Mouse (Mus musculus) embryo, embryonic 11.5 days (tissue): ENCODE data around the gene Rspo4.

ENCODE experiments used
- DNase-seq: peaks from one replicate; pipeline ENCODE4 v3.0.0-alpha.2; 2012; ENCODE audit warnings: low read depth, low spot score

The Rspo4 gene

DNA sequence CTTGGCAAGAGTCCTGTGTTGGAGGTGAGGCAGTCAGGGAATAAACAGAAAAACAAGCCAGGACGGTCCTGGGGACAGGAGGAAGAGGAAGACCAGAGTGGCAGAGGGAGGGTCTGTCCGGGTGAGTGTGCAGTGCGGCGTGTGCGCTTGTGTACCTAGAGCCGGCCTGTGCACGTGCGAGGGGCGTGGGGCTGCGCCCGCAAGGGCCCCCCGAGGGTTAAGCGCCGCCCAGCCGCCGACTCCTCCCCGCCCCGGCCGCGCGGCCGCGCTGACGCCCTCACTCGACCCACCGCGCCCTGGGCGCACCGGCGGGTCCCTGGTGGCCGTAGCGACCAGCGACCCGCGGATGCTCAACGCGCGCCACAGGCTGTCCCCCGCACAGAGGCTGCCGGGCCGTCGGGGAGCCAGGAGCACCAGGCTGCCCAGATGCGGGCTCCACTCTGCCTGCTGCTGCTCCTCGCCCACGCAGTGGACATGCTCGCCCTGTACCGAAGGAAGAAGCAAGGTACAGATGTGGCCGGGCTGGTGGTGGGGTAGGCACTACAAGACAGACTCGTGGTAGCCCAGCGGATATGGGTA lies at the start of gene Rspo4:
Rspo4 (plus strand) TSS at position 280 of the 579 bp plus-strand sequence.
- no peak for DNase-seq

DNA sequence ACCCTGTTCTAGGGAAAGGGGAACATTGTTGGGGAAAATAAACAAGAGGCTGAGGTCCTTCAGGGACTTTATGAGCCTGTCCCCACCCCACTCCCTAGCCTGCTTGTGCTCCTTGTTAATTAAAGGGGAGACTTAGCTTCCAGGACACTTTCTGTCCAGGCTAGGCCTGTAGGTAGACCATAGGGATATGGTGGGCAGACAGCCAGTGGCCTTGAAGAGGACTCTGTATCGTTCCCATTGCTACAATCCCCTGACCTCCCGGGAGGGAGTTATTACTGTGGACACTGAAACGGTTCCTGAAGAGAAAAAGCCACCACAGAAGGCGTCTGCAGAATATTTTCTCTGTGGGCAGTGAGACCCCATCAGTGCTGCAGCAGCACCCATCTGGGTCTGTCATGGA lies 27.1 kb upstream of the Rspo4 start:
- DNase-seq, result no peak

DNA sequence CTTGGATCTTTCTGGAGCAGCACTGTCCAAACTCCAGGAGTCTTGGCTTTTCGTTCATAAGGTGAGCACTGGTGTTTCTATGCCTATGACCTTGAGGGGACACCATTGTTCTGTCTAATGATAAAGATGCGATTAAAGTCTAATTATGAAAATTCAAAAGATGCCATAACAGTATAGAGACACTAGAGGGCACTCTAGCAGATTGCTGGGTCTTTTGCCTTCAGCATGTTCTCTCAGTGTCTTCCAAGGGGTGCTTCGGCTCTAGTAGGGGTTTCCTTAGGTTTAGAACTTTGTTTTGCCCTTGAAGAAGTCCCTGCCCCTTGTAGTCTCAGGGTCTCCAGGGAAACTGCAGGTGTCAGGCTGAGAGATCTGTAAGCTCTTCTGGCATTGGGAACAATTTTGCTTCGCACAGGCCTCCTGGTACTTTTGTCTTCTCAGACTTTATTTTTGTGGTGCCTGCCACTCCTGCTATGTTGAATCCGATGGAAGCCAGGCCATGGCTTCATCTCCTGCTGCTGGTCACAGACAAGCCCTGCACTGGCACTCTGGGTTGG lies 19.6 kb downstream of the Rspo4 start:
- DNase-seq, result no peak

DNA sequence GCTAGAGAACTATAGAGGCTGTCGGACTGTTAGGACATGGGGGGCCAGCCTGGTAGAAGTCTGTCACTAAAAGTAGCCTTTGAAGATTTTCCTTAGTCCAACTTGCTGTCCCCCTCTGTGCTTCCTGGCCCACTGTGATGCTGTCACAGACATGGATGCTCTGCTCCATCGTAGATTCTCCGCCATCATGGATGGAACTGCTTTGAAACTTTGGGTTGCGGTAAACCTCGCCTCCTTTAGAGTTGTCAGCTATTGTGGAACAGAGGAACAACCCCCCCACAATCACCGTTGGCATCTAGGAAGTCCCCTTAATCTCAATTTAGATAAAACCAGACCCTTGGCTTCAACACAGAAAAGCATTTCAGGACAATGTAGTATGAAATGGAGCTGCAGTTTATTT lies 22.2 kb downstream of the Rspo4 start:
- DNase-seq, result no peak

DNA sequence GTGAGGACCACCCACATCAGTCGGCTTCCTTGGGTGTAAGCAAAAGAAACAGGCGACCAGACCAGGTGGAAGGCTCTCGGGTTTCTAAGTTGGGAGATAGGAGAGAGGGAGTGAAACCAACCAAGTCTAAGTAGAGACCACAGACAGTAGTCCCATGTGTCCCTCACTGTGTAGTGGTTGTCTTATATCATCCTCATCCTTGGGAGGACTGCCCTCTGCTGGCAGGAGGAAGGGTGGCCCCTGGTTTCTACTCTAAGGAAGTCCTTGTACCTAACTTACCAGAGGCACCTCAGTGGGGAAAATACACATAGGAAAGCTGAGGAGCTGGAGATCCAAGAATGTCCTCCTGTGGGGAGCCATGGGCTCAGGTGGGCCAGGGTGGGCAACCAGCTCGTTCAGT lies 23.8 kb downstream of the Rspo4 start:
- peak; percentile 61 for DNase-seq

DNA sequence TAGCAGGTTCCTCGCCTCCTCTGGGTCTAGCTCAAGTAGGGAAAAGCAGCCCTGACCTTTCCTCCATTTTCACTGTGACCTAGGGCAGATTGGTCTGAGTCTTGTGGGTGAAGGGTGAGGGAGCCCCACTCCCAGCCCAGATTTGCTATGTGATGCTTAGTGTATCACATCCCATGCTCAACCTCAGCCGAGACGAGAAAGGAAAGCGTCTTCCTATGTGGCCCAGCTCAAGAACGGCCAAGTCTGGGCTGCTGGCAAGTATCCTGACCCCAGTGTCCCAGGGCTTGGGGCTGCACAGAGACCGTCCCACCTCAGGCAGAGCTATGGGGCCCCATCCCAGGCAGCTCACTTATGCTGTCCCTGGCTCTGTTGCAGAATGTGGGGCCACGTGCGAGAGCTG lies 25.5 kb downstream of the Rspo4 start:
- no peak for DNase-seq

DNA sequence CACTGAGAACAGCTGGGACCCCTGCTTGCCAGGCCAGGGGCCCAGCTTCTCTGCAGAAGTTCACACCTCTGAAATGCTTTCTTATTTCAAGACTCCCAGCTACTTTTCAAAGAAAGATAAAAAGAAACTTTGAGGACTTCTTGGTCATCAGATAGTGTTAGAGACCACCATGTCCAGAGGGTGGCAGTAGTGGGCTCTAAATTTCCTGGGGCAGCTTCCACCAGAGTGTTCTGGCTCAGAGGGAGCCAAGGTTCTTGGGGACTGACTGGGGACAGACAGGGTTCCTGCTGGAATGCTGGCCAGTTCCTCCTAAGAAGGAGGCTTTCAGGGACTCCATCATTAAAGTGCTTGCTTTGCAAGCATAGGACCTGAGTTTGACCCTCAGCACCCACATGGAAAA lies 31.8 kb downstream of the Rspo4 start:
- DNase-seq, result no peak

DNA sequence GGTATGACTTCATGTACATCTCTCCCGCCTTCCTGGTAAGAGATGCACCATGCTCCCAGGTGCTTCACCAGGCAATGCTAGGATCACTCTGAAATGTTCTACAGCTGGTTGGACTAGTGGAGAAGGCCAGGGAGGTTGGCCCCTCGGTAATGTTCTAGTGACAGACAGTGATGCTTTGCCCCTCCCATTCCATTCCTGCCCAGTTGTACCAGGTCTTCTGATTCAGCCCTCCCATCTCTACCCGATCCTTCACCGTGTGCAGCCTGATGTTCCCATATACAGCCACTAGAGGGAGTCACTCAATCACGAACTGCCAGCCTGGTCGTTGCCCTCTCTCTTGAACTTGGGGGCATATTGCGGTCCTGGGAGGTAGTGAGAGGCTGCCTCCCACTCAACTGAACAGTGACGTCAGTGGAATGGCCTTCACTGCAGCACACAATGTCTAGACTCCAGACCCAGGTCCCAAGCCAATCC lies 33.3 kb downstream of the Rspo4 start:
- DNase-seq, result peak; percentile 46

DNA sequence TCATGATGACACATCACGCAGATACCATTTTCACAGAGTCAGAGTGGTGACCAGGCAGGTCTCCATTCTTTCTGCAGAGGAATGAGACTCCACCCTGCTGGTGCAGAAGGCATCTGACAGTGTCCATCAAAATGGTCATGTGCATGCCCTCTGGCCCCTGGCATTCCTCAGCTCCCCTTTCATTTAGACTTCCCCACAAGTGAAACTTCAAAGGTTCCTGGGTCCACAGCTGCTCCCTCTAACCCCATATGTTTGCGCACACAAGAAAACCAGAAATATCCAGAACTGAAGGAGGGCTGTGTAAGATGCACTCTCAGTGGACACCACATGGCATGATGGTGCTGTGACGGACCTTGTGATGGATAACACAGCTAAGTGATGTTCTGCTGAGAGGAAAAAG lies 35.9 kb downstream of the Rspo4 start:
- no peak for DNase-seq

DNA sequence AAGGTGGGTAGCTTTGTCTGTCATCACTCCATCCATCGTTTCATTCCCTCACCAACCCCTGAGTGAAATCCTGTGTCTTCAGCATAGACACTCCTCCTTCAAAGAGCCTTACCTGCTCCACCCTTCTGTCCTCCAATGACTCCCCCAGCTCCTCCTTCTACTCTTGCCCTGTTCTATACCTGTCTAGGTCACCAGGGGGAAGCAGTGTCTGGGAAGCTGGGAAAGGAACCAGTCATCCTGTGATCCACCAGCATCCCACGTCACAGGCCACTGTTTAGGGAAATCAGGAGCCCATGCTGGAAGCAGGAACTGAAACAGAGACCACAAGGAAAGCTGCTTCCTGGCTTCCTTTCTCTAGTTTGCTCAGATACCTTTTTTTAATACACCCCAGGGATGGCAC lies 37.0 kb downstream of the Rspo4 start:
- no peak for DNase-seq

DNA sequence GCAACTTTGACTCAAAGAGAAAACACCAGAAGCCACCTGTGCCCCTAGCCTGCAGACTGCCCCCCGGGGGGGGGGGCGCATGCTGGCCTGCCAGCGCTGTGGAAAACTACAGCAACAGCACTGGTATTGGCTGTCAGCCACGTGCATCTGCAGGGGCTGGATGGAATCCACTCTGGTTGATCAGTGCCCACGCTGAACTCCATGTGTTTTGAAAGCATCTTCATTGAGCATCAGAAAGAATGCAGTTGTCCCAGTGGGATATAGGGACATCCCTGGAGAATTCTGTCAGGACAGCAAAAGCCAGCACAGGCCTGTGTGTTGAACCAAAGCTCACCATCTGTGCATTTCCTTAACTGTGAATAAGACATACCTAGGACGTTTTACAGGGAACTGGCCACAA lies 48.3 kb downstream of the Rspo4 start:
- no peak for DNase-seq

DNA sequence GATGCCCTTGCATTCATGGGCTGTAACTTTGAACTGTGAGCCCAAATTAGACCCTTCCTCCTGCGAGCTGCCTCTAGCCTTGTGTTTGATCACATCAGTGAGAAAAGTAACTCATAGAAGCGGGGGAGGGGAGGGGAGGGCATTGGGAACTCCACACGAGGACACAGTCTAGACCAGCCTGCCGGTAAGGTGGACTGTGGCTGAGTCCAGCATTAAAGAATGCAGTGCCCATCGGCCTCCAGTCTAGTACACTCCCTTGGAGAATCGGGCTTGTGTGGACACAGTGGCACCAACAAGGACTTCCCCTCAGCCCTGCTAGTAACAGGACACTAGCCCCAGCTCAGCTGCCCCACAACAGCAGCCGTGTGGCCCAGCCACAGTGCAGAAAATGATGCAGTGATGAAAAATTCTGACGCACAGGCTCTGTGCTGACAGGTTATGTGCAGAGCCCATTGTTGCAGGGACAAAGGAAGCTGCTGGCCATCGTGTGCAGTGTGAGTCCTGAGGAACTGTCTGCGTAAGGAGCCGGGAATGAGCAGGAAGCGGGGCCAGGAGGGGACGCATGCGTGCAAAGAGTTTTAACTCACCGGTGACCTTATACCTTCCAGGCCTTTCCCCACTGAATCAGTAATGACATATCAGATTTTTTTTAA lies 50.5 kb downstream of the Rspo4 start:
- no peak for DNase-seq

DNA sequence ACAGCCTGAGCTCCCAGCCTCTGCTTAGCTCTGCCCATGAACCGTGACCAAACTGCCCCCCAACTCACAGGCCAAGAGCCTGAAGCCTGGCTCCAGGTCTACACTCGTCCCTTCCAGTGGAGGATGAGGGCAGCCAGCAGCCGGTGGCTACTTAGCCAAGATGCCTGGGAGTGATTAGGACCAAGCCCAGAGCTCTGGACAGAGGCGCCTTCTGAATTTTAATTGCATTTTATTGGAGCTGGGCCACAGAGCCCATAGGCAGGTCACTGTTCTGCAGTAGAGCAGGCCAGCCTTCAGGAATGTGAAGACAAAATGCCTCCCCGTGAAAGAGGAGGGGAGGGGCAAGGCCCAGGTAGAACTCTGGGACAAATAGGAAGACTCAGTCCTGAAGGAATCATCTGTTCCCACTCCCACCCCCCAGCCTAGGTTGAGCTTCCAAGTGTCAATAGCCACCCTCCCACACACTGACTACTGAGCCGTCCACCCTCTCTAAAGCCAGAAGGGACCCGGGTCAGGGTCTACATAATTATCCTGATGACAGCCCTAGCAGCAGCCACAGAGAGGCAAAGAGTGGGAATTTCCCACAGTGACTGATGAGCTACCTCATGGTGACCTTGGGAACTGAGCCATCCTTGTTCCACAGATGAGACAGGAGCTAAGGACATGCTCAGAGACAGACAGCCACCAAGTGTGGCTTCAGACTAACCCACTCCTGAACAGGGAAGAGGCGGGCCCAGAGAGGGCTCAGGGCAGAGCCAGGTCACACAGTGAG lies 51.7 kb downstream of the Rspo4 start:
- no peak for DNase-seq

DNA sequence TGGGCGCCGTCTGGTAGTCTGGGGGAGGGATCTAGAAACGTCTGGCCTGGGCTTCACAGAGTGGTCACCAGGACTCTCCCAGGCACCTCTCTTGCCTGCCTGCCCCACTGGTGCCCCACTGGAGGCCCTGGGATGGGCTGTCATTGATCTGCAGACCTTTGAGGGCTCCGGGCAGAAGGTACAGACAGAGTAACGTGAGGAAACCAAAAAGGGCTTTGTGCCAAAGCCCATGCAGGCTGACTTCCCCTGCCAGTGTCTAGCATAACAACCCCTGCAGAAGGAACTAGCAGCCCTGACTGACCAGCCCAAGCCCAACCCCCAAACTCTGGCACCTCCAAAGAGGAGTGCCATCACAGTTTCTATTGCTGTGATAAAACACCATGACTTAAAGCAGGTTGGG lies 53.2 kb downstream of the Rspo4 start:
- DNase-seq, result no peak

DNA sequence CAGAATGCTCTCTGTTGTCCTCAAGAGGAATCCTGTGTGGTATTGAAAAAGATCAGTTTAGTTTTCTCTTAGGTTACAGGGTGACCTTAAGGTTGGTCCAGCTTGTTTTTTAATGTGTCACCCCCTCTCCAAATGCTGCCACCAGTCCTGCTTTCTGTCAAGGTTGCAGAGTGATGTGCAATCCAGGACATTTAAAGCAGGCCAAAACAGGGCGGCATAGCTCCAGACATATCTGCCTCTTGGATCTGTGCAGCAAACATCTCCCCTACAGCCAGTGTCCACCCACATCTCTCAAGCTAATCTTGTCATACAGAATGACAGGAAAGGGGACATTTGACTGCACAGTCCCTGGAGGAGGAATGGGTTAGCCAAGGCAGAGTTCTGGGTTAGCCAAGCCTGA lies 55.4 kb downstream of the Rspo4 start:
- no peak for DNase-seq

DNA sequence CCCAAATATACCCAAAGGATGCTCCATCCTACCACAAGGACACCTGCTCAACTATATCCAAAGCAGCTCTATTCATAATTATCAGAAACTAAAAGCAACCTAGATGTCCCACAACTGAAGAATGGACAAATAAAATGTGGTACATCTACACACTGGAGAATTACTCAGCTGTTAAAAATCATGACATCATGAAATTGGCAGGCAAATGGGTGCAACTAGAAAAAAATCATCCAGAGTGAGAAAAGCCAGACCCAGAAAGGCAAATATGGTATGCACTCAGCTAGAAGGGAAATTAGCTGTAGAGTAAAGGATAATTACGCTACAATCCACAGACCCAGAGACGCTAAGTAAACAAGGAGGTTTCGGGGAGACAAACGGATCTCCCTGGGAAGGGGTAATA lies 58.1 kb downstream of the Rspo4 start:
- no peak for DNase-seq

DNA sequence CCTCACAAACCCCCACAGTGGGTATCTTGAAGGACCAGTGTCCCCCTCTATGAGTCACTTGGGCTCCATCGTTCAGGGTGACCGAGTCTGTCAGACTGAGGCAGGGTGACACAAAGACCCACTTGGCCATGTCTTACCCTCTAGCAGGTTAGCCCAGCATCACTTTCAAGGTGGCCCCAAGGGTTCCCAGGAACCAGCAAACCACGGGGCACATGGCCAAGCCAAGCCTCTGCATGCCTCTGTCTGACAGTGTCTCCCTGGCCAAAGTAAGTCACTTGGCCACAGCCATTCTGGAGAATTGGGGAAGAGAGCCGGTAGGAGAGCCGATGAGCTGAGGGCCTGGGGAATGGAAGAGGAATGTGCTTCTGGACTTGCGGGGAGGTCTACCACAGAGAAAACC lies 60.5 kb downstream of the Rspo4 start:
- no peak for DNase-seq

DNA sequence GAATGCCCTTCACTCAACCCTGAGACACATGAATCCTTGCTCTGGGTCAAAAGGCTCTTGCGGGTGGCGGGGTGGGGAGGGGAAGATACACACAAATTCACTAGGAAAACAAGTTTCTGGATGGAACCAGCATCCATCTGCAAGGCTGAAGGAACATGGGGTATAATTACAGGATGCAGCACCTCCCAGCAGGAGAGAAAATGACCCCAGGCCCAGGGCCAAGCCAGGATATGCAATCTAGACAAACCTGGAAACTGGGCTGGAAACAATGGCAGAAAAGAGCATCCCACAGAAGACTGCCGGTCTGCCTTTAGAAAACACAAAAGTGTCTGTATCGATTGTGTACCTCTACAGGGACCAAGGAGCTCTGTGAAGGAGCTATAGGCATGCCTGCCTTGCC lies 61.2 kb downstream of the Rspo4 start:
- DNase-seq, result no peak

DNA sequence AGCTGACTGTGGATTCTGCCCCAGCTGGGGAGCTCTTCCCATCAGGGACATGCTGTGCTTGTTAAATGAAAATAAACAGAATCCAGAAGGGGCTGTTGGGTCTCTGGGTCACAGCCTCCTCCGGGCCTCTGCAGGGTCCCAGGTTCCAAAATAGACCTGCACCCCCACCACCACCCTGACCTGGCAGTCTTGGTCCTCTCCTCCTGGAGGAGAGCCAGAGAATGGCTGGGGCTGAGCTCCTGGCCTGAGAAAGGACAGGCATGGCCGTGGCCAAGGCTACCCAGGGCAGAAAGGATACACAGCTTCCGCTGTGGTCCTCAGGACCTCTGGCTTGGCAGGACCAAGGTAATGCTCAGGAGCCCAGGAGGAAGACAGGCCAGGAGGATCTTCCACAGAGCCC lies 61.9 kb downstream of the Rspo4 start:
- no peak for DNase-seq

DNA sequence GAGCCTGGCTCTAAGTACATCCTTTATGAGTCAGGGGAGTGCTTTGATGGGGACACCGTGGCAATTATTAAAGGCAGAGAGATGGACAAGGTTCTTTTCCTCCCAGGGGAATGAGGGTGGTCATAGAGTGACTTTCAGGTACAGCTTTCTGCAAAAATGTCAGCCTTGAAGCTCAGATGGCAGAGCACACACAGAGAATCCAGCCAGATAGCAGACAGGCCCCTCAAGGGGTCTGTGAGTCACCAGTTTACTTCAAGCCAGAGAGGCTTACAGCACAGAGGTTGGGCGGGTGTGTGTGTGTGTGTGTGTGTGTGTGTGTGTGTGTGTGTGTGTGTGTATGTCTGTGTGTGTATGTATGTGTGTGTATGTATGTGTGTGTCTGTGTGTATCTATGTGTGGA lies 64.3 kb downstream of the Rspo4 start:
- DNase-seq, result no peak

DNA sequence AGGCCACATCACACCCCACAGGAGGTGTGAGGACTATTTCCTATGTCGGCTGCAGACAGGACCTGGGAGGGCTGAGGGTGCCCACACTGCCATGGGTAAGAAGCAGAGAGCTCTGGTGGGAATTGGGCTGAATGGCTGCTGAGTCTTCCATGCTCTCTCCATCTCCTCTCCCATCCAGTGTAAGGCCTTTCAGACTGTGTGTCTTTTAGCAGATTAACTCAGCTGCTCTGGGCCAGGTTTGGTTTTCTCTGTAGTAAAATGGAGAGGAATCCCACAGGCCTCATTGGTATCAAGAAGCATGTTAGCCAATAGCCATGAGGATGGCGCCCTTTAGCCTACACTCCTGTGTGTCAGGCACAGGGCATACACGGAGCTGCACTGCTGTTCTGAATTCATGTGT lies 66.7 kb downstream of the Rspo4 start:
- no peak for DNase-seq

DNA sequence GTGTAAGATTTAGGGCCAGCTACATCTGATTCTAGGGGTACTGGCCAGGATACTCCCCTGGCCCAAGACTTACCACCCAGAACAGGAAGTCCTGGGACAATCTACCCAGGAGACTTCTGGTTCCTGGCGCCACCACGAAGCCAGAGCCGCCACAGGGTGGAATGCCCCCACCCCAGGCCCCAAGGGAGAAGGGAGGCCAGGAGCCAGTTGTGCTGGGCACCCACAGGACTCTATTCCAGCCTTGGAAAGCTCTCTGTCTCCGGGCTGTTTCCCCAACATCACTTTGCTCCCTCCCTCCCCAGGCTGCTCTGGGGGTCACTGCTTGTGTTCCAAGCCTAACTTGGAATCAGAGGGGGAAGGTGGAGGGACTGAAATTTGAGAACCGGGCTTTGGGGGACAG lies 67.8 kb downstream of the Rspo4 start:
- no peak for DNase-seq
